Mouse (Mus musculus): Measurements from ENCODE around the gene Zfp110.
A peak's percentile ranks its signal among the peaks of the same experiment; 100 is the strongest.

GRCm38 (mm10) chr7:12874301-12874700 is 39.7 kb downstream of the Zfp110 start:
- TF ChIP-seq CTCF (IDR thresholded peaks at IDR 0.05) (peak; percentile 54), EP300 (IDR thresholded peaks at IDR 0.05) (no peak)
